Mouse (Mus musculus): ENCODE results near the gene Snx8. TPM values are rescaled to one million over a fixed set of nuclear protein-coding genes. Genes with fewer than 3 reads are reported as not detected.

Gene Snx8
- polyA plus RNA-seq, 1 experiment from 2014 or later = 16.4 TPM

- Histone ChIP-seq H3K4me3 (ENCODE audit: low read length) (no peak overlapping the region), H3K27me3 (ENCODE audit: control insufficient read depth, insufficient read depth, low read length) (no peaks in the 10 kb centered on the region), H3K9ac (ENCODE audit: low read length) (no peak overlapping the region), H3K4me2 (ENCODE audit: low read depth, low read length) (no peak overlapping the region), H3K36me3 (ENCODE audit: control insufficient read depth, insufficient read depth) (peaks cover 8% of the 10 kb centered on the region; the same call in 1 of the 2 replicates), H3K4me1 (ENCODE audit: control insufficient read depth, insufficient read depth, low read length) (no peaks in the 10 kb centered on the region), H3K27ac (ENCODE audit: low read length) (no peak overlapping the region), H3K9me3 (replicated peaks; ENCODE audit: control insufficient read depth, low read length) (no peaks in the 10 kb centered on the region)
- ATAC-seq (replicated peaks; ENCODE audit: extremely low read depth, insufficient read depth, low FRiP score) = no peak
- 81% methylated on average over 14 of the region's 14 CpGs for WGBS
Observed at GRCm38 (mm10) chr5:140359930-140360674, 29.0 kb downstream of the Snx8 start.

- no peak overlapping the region for H3K4me3 ChIP-seq (ENCODE audit: low read length)
- no peak for ATAC-seq (replicated peaks; ENCODE audit: extremely low read depth, insufficient read depth, low FRiP score)
- H3K4me2 ChIP-seq (ENCODE audit: low read depth, low read length) = no peak overlapping the region
- no peaks in the 10 kb centered on the region for H3K27me3 ChIP-seq (ENCODE audit: control insufficient read depth, insufficient read depth, low read length)
- H3K27ac ChIP-seq (ENCODE audit: low read length) = no peak overlapping the region
- peaks cover 24% of the 10 kb centered on the region for H3K36me3 ChIP-seq (ENCODE audit: control insufficient read depth, insufficient read depth)
- no peaks in the 10 kb centered on the region for H3K9me3 ChIP-seq (replicated peaks; ENCODE audit: control insufficient read depth, low read length)
- 80% methylated on average over 3 of the region's 3 CpGs for WGBS
- H3K4me1 ChIP-seq (ENCODE audit: control insufficient read depth, insufficient read depth, low read length) = no peaks in the 10 kb centered on the region
- no peak overlapping the region for H3K9ac ChIP-seq (ENCODE audit: low read length)
Observed at GRCm38 (mm10) chr5:140357466-140357865, 31.6 kb downstream of the Snx8 start.

- WGBS = 80% methylated on average over 11 of the region's 11 CpGs
- no peaks in the 10 kb centered on the region for H3K9me3 ChIP-seq (replicated peaks; ENCODE audit: control insufficient read depth, low read length)
- no peak for ATAC-seq (replicated peaks; ENCODE audit: extremely low read depth, insufficient read depth, low FRiP score)
Observed at GRCm38 (mm10) chr5:140355934-140356333, 33.1 kb downstream of the Snx8 start.

GRCm38 (mm10) chr5:140352352-140352751 is 36.7 kb downstream of the Snx8 start:
- no peak overlapping the region for H3K27ac ChIP-seq (ENCODE audit: low read length)
- WGBS = 94% methylated on average over 6 of the region's 6 CpGs
- H3K4me3 ChIP-seq (ENCODE audit: low read length) = no peak overlapping the region
- H3K9ac ChIP-seq (ENCODE audit: low read length) = no peak overlapping the region
- ATAC-seq (replicated peaks; ENCODE audit: extremely low read depth, insufficient read depth, low FRiP score) = no peak
- no peaks in the 10 kb centered on the region for H3K4me1 ChIP-seq (ENCODE audit: control insufficient read depth, insufficient read depth, low read length)
- no peak overlapping the region for H3K4me2 ChIP-seq (ENCODE audit: low read depth, low read length)
- no peaks in the 10 kb centered on the region for H3K27me3 ChIP-seq (ENCODE audit: control insufficient read depth, insufficient read depth, low read length)
- peaks cover 35% of the 10 kb centered on the region for H3K36me3 ChIP-seq (ENCODE audit: control insufficient read depth, insufficient read depth)
- H3K9me3 ChIP-seq (replicated peaks; ENCODE audit: control insufficient read depth, low read length) = no peaks in the 10 kb centered on the region

More at GRCm38 (mm10) chr5:140355934-140356333, 33.1 kb downstream of the Snx8 start:
- H3K27ac ChIP-seq (ENCODE audit: low read length) = no peak overlapping the region
- H3K4me3 ChIP-seq (ENCODE audit: low read length) = no peak overlapping the region
- H3K36me3 ChIP-seq (ENCODE audit: control insufficient read depth, insufficient read depth) = peaks cover 34% of the 10 kb centered on the region
- H3K27me3 ChIP-seq (ENCODE audit: control insufficient read depth, insufficient read depth, low read length) = no peaks in the 10 kb centered on the region
- no peak overlapping the region for H3K4me2 ChIP-seq (ENCODE audit: low read depth, low read length)
- H3K4me1 ChIP-seq (ENCODE audit: control insufficient read depth, insufficient read depth, low read length) = no peaks in the 10 kb centered on the region
- no peak overlapping the region for H3K9ac ChIP-seq (ENCODE audit: low read length)

GRCm38 (mm10) chr5:140350731-140351497 is 38.1 kb downstream of the Snx8 start:
- Histone ChIP-seq H3K27me3 (ENCODE audit: control insufficient read depth, insufficient read depth, low read length) (no peaks in the 10 kb centered on the region), H3K27ac (ENCODE audit: low read length) (no peak overlapping the region), H3K9ac (ENCODE audit: low read length) (no peak overlapping the region), H3K9me3 (replicated peaks; ENCODE audit: control insufficient read depth, low read length) (no peaks in the 10 kb centered on the region), H3K4me1 (ENCODE audit: control insufficient read depth, insufficient read depth, low read length) (no peaks in the 10 kb centered on the region), H3K36me3 (ENCODE audit: control insufficient read depth, insufficient read depth) (peaks cover 29% of the 10 kb centered on the region), H3K4me3 (ENCODE audit: low read length) (no peak overlapping the region), H3K4me2 (ENCODE audit: low read depth, low read length) (no peak overlapping the region)
- WGBS = 93% methylated on average over 8 of the region's 8 CpGs
- ATAC-seq (replicated peaks; ENCODE audit: extremely low read depth, insufficient read depth, low FRiP score) = no peak

- 83% methylated on average over 9 of the region's 9 CpGs for WGBS
- no peaks in the 10 kb centered on the region for H3K27me3 ChIP-seq (ENCODE audit: control insufficient read depth, insufficient read depth, low read length)
- peaks cover 29% of the 10 kb centered on the region for H3K36me3 ChIP-seq (ENCODE audit: control insufficient read depth, insufficient read depth)
- H3K27ac ChIP-seq (ENCODE audit: low read length) = no peak overlapping the region
- H3K9me3 ChIP-seq (replicated peaks; ENCODE audit: control insufficient read depth, low read length) = no peaks in the 10 kb centered on the region
- no peaks in the 10 kb centered on the region for H3K4me1 ChIP-seq (ENCODE audit: control insufficient read depth, insufficient read depth, low read length)
- no peak overlapping the region for H3K4me3 ChIP-seq (ENCODE audit: low read length)
- no peak for ATAC-seq (replicated peaks; ENCODE audit: extremely low read depth, insufficient read depth, low FRiP score)
- H3K4me2 ChIP-seq (ENCODE audit: low read depth, low read length) = no peak overlapping the region
- H3K9ac ChIP-seq (ENCODE audit: low read length) = no peak overlapping the region
Observed at GRCm38 (mm10) chr5:140349882-140350281, 39.2 kb downstream of the Snx8 start.

GRCm38 (mm10) chr5:140346050-140346449 is 43.0 kb downstream of the Snx8 start:
- Histone ChIP-seq H3K4me1 (ENCODE audit: control insufficient read depth, insufficient read depth, low read length) (no peaks in the 10 kb centered on the region), H3K4me3 (ENCODE audit: low read length) (no peak overlapping the region), H3K27me3 (ENCODE audit: control insufficient read depth, insufficient read depth, low read length) (no peaks in the 10 kb centered on the region), H3K9me3 (replicated peaks; ENCODE audit: control insufficient read depth, low read length) (no peaks in the 10 kb centered on the region), H3K27ac (ENCODE audit: low read length) (no peak overlapping the region), H3K4me2 (ENCODE audit: low read depth, low read length) (no peak overlapping the region), H3K36me3 (ENCODE audit: control insufficient read depth, insufficient read depth) (peaks cover 13% of the 10 kb centered on the region), H3K9ac (ENCODE audit: low read length) (no peak overlapping the region)
- 70% methylated on average over 1 of the region's 1 CpGs for WGBS
- ATAC-seq (replicated peaks; ENCODE audit: extremely low read depth, insufficient read depth, low FRiP score) = no peak

GRCm38 (mm10) chr5:140345244-140345643 is 43.8 kb downstream of the Snx8 start:
- Histone ChIP-seq H3K4me2 (ENCODE audit: low read depth, low read length) (no peak overlapping the region), H3K4me1 (ENCODE audit: control insufficient read depth, insufficient read depth, low read length) (no peaks in the 10 kb centered on the region), H3K27me3 (ENCODE audit: control insufficient read depth, insufficient read depth, low read length) (no peaks in the 10 kb centered on the region), H3K4me3 (ENCODE audit: low read length) (no peak overlapping the region), H3K27ac (ENCODE audit: low read length) (no peak overlapping the region), H3K36me3 (ENCODE audit: control insufficient read depth, insufficient read depth) (peaks cover 9% of the 10 kb centered on the region), H3K9ac (ENCODE audit: low read length) (no peak overlapping the region), H3K9me3 (replicated peaks; ENCODE audit: control insufficient read depth, low read length) (no peaks in the 10 kb centered on the region)
- WGBS = 82% methylated on average over 4 of the region's 4 CpGs
- ATAC-seq (replicated peaks; ENCODE audit: extremely low read depth, insufficient read depth, low FRiP score) = no peak

- Histone ChIP-seq H3K4me2 (ENCODE audit: low read depth, low read length) (no peak overlapping the region), H3K9ac (ENCODE audit: low read length) (no peak overlapping the region), H3K27ac (ENCODE audit: low read length) (no peak overlapping the region), H3K9me3 (replicated peaks; ENCODE audit: control insufficient read depth, low read length) (no peaks in the 10 kb centered on the region), H3K4me3 (ENCODE audit: low read length) (no peak overlapping the region), H3K27me3 (ENCODE audit: control insufficient read depth, insufficient read depth, low read length) (no peaks in the 10 kb centered on the region), H3K36me3 (ENCODE audit: control insufficient read depth, insufficient read depth) (peaks cover 19% of the 10 kb centered on the region), H3K4me1 (ENCODE audit: control insufficient read depth, insufficient read depth, low read length) (no peaks in the 10 kb centered on the region)
- ATAC-seq (replicated peaks; ENCODE audit: extremely low read depth, insufficient read depth, low FRiP score) = no peak
- WGBS = 79% methylated on average over 4 of the region's 4 CpGs
Observed at GRCm38 (mm10) chr5:140342880-140343279, 46.2 kb downstream of the Snx8 start.

Measured in heart, embryonic 16.5 days (tissue).